Mouse (Mus musculus): Measurements from ENCODE around the gene Wbp1l. TPM values are rescaled to one million over a fixed set of nuclear protein-coding genes. Genes with fewer than 3 reads are reported as not detected.

Gene Wbp1l
- polyA plus RNA-seq, 2 experiments: 42.6 to 44.0 TPM

DNA sequence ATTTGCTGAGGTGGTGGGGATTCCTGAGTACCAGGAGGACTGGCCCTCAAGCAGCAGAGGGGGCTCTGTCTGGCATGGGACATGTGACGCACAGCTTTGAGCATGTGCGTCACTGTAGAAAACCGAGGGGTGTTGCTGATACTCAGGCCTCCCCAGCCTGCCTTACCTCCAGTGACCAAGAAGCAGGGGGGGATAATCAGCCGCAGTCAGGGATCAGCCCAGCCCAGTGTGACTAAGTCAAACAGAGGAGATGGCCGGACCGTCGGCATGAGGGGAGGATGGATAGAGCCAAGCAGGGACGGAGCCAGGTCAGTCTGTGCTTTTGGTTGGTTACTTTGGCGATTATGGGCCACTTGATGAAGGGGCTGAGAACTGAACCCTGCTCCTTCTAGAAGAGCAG, 32.8 kb downstream of the Wbp1l start:
- H3K9ac ChIP-seq (ENCODE audit: low read depth, low read length, severe bottlenecking): no peak overlapping the region
- no peaks in the 10 kb centered on the region; the same call in 1 of the 2 replicates for H3K4me1 ChIP-seq (ENCODE audit: control insufficient read depth, insufficient read depth, low read length)
- no peaks in the 10 kb centered on the region for H3K9me3 ChIP-seq (ENCODE audit: control insufficient read depth, low read length)
- TF ChIP-seq POLR2A (IDR thresholded peaks at IDR 0.05; ENCODE audit: borderline replicate concordance, extremely low read depth, insufficient read depth, insufficient read length): no peak
- 80% methylated on average over 9 of the region's 9 CpGs for WGBS
- no peak overlapping the region for H3K27ac ChIP-seq (replicated peaks; ENCODE audit: low read depth, low read length)
- no peak overlapping the region for H3K4me2 ChIP-seq (replicated peaks; ENCODE audit: low read depth, low read length, severe bottlenecking)
- no peak for DNase-seq (ENCODE audit: low spot score)
- H3K4me3 ChIP-seq (replicated peaks; ENCODE audit: low read length): no peak overlapping the region
- no peak for ATAC-seq (ENCODE audit: low FRiP score, low read depth)
- peaks cover 7% of the 10 kb centered on the region; the same call in 1 of the 2 replicates for H3K36me3 ChIP-seq (ENCODE audit: control insufficient read depth, insufficient read depth, low read length)
- no peaks in the 10 kb centered on the region for H3K27me3 ChIP-seq (ENCODE audit: control insufficient read depth, insufficient read depth, low read length)

DNA sequence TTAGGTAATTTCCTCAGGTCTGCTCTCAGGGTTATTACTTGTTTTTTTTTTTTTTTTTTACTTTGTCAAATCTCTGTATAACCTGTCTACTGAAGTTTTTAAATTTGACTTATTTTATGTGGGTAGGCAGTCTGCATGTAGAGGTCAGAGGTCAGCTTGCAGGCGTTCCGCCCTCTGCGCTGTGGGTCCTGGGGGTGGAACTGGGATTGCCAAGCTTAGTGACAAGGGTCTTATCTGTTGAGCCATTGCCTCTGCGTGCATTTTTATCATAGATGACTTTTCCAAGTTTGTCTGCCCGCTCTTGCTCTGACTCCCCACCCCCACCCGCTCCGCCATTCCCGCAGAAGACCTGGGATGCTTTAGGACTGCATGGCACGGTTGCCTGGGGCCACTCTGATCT, 36.9 kb downstream of the Wbp1l start:
- WGBS: 64% methylated on average over 9 of the region's 9 CpGs
- Histone ChIP-seq H3K4me1 (ENCODE audit: control insufficient read depth, insufficient read depth, low read length) (peaks cover 16% of the 10 kb centered on the region), H3K36me3 (ENCODE audit: control insufficient read depth, insufficient read depth, low read length) (peaks cover 10% of the 10 kb centered on the region), H3K9me3 (ENCODE audit: control insufficient read depth, low read length) (no peaks in the 10 kb centered on the region), H3K4me3 (replicated peaks; ENCODE audit: low read length) (no peak overlapping the region), H3K9ac (ENCODE audit: low read depth, low read length, severe bottlenecking) (no peak overlapping the region), H3K27ac (replicated peaks; ENCODE audit: low read depth, low read length) (no peak overlapping the region), H3K4me2 (replicated peaks; ENCODE audit: low read depth, low read length, severe bottlenecking) (no peak overlapping the region), H3K27me3 (ENCODE audit: control insufficient read depth, insufficient read depth, low read length) (no peaks in the 10 kb centered on the region)
- no peak for DNase-seq (ENCODE audit: low spot score)
- ATAC-seq (ENCODE audit: low FRiP score, low read depth): no peak
- TF ChIP-seq POLR2A (IDR thresholded peaks at IDR 0.05; ENCODE audit: borderline replicate concordance, extremely low read depth, insufficient read depth, insufficient read length): no peak

DNA sequence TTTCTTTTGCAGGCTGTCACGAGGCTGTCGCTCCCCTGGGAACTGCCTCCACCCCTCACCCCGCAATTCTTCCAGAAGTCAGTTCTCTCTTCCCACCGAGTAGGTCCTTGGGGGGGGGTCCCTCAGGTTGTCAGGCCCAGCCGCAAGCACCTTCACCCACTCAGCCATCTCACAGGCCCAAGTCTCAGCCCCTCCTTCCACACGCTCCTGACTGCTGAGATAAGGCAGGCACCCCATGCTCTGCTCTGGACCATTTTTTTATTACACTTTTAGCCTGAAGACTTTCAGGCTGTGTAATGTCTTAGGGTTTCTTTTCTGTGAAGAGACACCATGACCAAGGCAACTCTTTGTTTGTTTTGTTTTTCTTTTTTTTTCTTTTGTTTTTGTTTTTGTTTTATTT, 38.7 kb downstream of the Wbp1l start:
- H3K4me1 ChIP-seq (ENCODE audit: control insufficient read depth, insufficient read depth, low read length): peaks cover 35% of the 10 kb centered on the region
- no peaks in the 10 kb centered on the region for H3K27me3 ChIP-seq (ENCODE audit: control insufficient read depth, insufficient read depth, low read length)
- no peak for TF ChIP-seq POLR2A (IDR thresholded peaks at IDR 0.05; ENCODE audit: borderline replicate concordance, extremely low read depth, insufficient read depth, insufficient read length)
- H3K9me3 ChIP-seq (ENCODE audit: control insufficient read depth, low read length): no peaks in the 10 kb centered on the region
- ATAC-seq (ENCODE audit: low FRiP score, low read depth) (no peak), DNase-seq (ENCODE audit: low spot score) (no peak)
- WGBS: 65% methylated on average over 6 of the region's 6 CpGs
- no peak overlapping the region for H3K4me3 ChIP-seq (replicated peaks; ENCODE audit: low read length)
- no peak overlapping the region for H3K27ac ChIP-seq (replicated peaks; ENCODE audit: low read depth, low read length)
- H3K4me2 ChIP-seq (replicated peaks; ENCODE audit: low read depth, low read length, severe bottlenecking): no peak overlapping the region
- H3K9ac ChIP-seq (ENCODE audit: low read depth, low read length, severe bottlenecking): no peak overlapping the region
- peaks cover 10% of the 10 kb centered on the region for H3K36me3 ChIP-seq (ENCODE audit: control insufficient read depth, insufficient read depth, low read length)

DNA sequence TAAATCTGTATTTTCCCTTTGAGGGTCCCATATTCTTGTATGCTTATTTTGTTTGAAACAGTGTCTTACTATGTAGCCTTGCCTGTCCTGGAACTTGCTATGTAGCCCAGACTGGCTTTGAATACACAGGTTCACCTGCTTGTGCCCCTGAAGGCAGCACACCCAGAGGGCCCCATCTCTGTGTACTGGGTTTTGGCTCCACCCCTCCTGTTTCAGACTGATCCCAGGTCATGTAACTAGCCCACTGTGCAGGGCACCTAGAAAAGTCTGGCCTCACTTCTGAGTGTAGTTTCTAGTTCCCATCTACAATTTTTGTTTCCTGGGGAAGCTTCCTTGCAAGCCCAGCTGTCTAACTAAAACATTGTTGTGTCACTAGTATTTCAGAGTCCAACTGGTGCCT, 40.2 kb downstream of the Wbp1l start:
- Histone ChIP-seq H3K27ac (replicated peaks; ENCODE audit: low read depth, low read length) (peak overlapping the region; percentile 70; the same call in 1 of the 2 replicates), H3K4me2 (replicated peaks; ENCODE audit: low read depth, low read length, severe bottlenecking) (no peak overlapping the region)
- no peak for ATAC-seq (ENCODE audit: low FRiP score, low read depth)

DNA sequence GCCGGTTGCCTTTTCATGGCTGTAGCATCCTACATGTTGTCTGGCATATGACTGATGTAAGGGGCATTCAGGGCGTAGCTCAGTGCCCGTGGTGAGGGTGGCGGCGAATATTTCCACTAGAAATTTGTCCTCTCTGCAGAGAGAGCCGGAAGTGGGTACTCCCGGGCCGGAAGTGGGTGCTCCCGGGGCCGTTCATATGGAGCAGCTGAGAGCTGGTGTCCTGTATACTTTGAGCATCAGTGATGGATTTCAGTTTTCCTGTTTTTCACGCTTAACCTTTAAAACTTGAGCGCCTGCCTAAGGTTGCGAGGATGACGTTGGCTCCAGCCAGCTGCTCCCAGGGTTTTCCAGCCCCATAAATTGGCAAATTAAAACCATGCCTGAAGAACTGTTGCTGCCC, 40.6 kb downstream of the Wbp1l start:
- no peaks in the 10 kb centered on the region for H3K9me3 ChIP-seq (ENCODE audit: control insufficient read depth, low read length)
- no peak overlapping the region for H3K4me2 ChIP-seq (replicated peaks; ENCODE audit: low read depth, low read length, severe bottlenecking)
- TF ChIP-seq POLR2A (IDR thresholded peaks at IDR 0.05; ENCODE audit: borderline replicate concordance, extremely low read depth, insufficient read depth, insufficient read length): no peak
- H3K9ac ChIP-seq (ENCODE audit: low read depth, low read length, severe bottlenecking): no peak overlapping the region
- DNase-seq (ENCODE audit: low spot score) (no peak), ATAC-seq (ENCODE audit: low FRiP score, low read depth) (no peak)
- H3K4me3 ChIP-seq (replicated peaks; ENCODE audit: low read length): no peak overlapping the region
- no peaks in the 10 kb centered on the region for H3K27me3 ChIP-seq (ENCODE audit: control insufficient read depth, insufficient read depth, low read length)
- peaks cover 54% of the 10 kb centered on the region for H3K4me1 ChIP-seq (ENCODE audit: control insufficient read depth, insufficient read depth, low read length)
- peak overlapping the region; percentile 70; the same call in 1 of the 2 replicates for H3K27ac ChIP-seq (replicated peaks; ENCODE audit: low read depth, low read length)
- H3K36me3 ChIP-seq (ENCODE audit: control insufficient read depth, insufficient read depth, low read length): peaks cover 9% of the 10 kb centered on the region
- WGBS: 42% methylated on average over 14 of the region's 14 CpGs

More for the DNA sequence above, 40.2 kb downstream of the Wbp1l start:
- Histone ChIP-seq H3K36me3 (ENCODE audit: control insufficient read depth, insufficient read depth, low read length) (peaks cover 9% of the 10 kb centered on the region), H3K9me3 (ENCODE audit: control insufficient read depth, low read length) (no peaks in the 10 kb centered on the region), H3K4me3 (replicated peaks; ENCODE audit: low read length) (no peak overlapping the region), H3K9ac (ENCODE audit: low read depth, low read length, severe bottlenecking) (no peak overlapping the region), H3K27me3 (ENCODE audit: control insufficient read depth, insufficient read depth, low read length) (no peaks in the 10 kb centered on the region), H3K4me1 (ENCODE audit: control insufficient read depth, insufficient read depth, low read length) (peaks cover 49% of the 10 kb centered on the region)
- no peak for DNase-seq (ENCODE audit: low spot score)
- no peak for TF ChIP-seq POLR2A (IDR thresholded peaks at IDR 0.05; ENCODE audit: borderline replicate concordance, extremely low read depth, insufficient read depth, insufficient read length)

DNA sequence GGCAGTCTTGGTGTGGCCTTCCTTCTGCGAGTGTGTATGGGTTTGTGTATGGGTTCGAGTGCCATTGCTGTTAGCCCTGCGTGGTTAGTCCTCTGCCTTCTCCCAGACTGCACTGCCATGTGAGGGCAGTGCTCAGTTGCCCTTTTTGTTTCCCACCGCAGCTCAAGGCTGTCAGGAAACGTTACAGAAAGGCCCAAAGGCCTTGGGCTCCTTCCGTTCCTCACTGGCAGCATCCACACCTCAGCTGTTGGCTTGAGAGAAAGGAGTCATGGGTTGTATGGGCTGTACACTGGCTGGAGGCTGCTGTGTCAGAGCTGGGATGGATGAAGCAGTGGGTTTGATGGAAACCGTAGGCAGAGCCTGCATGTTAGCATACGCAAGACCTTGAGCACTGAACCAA, 41.9 kb downstream of the Wbp1l start:
- Histone ChIP-seq H3K27me3 (ENCODE audit: control insufficient read depth, insufficient read depth, low read length) (no peaks in the 10 kb centered on the region), H3K36me3 (ENCODE audit: control insufficient read depth, insufficient read depth, low read length) (peaks cover 21% of the 10 kb centered on the region), H3K4me2 (replicated peaks; ENCODE audit: low read depth, low read length, severe bottlenecking) (no peak overlapping the region), H3K4me3 (replicated peaks; ENCODE audit: low read length) (no peak overlapping the region), H3K4me1 (ENCODE audit: control insufficient read depth, insufficient read depth, low read length) (peaks cover 60% of the 10 kb centered on the region), H3K27ac (replicated peaks; ENCODE audit: low read depth, low read length) (no peak overlapping the region), H3K9me3 (ENCODE audit: control insufficient read depth, low read length) (no peaks in the 10 kb centered on the region), H3K9ac (ENCODE audit: low read depth, low read length, severe bottlenecking) (no peak overlapping the region)
- 89% methylated on average over 8 of the region's 8 CpGs for WGBS
- ATAC-seq (ENCODE audit: low FRiP score, low read depth) (no peak), DNase-seq (ENCODE audit: low spot score) (no peak)
- TF ChIP-seq POLR2A (IDR thresholded peaks at IDR 0.05; ENCODE audit: borderline replicate concordance, extremely low read depth, insufficient read depth, insufficient read length): no peak

Data from limb, embryonic 14.5 days (tissue).